ENCODE assay signal across 7 mouse cellular contexts in the genomic region with DNA sequence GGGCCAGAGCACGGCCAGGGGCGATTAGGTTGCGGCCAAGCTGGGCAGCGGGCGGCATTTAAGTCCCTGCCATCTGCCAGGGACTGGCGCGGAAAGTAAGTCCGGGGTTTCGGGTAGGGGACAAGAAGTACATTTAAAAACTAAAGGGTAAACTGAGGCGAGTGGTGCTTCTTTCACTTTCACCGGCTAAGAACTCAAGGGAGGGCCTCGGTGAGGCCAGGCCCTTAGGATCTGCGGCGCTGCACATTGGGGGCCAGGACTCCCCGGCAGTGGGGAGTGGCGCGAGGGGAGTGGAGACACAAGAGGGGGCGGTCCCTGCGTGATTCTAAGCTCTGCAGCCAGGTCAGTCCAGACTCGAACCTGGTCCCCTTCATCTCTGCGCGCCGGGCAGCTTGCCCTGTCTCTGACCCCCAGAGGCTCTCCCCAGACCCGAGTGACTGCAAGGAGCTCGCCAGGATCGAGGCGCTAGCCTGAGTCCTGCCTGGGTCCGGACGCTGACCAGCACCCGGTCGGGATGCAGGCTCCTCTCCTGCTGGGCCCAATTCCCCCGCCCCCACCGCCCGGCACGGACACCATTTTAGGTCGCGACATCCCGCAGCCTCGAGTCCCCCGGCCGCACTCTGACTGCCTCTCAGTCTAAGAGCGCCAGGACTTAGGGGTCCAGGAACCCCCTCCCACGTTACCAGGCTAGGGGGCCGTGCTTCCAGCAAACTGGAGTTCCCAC. TPM values are rescaled to one million over a fixed set of nuclear protein-coding genes. Genes with fewer than 3 reads are reported as not detected.
DNase-seq lines count a peak whose midpoint lies in the region; ATAC-seq and TF ChIP-seq lines count a peak whose summit lies in the region.

No protein-coding gene starts in this region.

- 1% methylated on average over 35 of the region's 44 CpGs for WGBS in embryonic facial prominence, embryonic 14.5 days
- under 1% methylated on average over 43 of the region's 44 CpGs for WGBS in heart, postnatal 0 days
- WGBS in macrophage (ENCODE audit: missing documents), result 5% methylated on average over 43 of the region's 44 CpGs

- peak overlapping the region; percentile 83 for H3K9ac ChIP-seq in MEL (ENCODE audit: control insufficient read depth, low read depth, low read length, poor library complexity, severe bottlenecking)
- peak overlapping the region; percentile 77 for H3K9ac ChIP-seq in embryonic facial prominence, embryonic 14.5 days (ENCODE audit: low read depth, low read length)
- H3K9ac ChIP-seq in heart, postnatal 0 days (replicated peaks; ENCODE audit: low read depth, low read length), result peak overlapping the region; percentile 77

- H3K4me3 ChIP-seq in MEL (ENCODE audit: control insufficient read depth in 1 of 2, insufficient read depth in 1 of 2, low read depth in 2 of 2, low read length in 2 of 2), result peak overlapping the region; percentile 64 to 71
- H3K4me3 ChIP-seq in embryonic facial prominence, embryonic 14.5 days (ENCODE audit: low read depth, low read length), result peak overlapping the region; percentile 67
- H3K4me3 ChIP-seq in heart, postnatal 0 days (ENCODE audit: low read depth, low read length), result peak overlapping the region; percentile 80
- H3K4me3 ChIP-seq in macrophage (ENCODE audit: inconsistent target), result peak overlapping the region; percentile 75

- no peak for ATAC-seq in embryonic facial prominence, embryonic 14.5 days (ENCODE audit: low read depth)
- no peak for ATAC-seq in heart, postnatal 0 days (ENCODE audit: insufficient read depth, low read depth)

- H3K27ac ChIP-seq in MEL (ENCODE audit: control insufficient read depth, low read depth, low read length), result peak overlapping the region; percentile 25; the same call in 1 of the 2 replicates
- peak overlapping the region; percentile 73 for H3K27ac ChIP-seq in embryonic facial prominence, embryonic 14.5 days (replicated peaks; ENCODE audit: low read depth, low read length)
- H3K27ac ChIP-seq in heart, postnatal 0 days (ENCODE audit: low read depth), result peak overlapping the region; percentile 94
- 0 out of 2 replicates have a peak overlapping the region, but pooled peaks have one; percentile 8 for H3K27ac ChIP-seq in macrophage

- no peak; a peak in 1 of 4 replicates for TF ChIP-seq EP300 in MEL (IDR thresholded peaks at IDR 0.05; ENCODE audit: low read depth in 1 of 2, low read length in 2 of 2)
- TF ChIP-seq EP300 in heart, postnatal 0 days (IDR thresholded peaks at IDR 0.05; ENCODE audit: low read depth), result no peak

- no peak for TF ChIP-seq CTCF in MEL (IDR thresholded peaks at IDR 0.05 in 2 of 3, conservative IDR thresholded peaks at IDR 0.05 in 1 of 3; ENCODE audit: control insufficient read depth in 1 of 3, insufficient read depth in 1 of 3, low read depth in 2 of 3, low read length in 3 of 3, poor library complexity in 1 of 3, severe bottlenecking in 1 of 3)
- 0 out of 2 replicates have a peak, but pooled peaks have one; percentile 2 for TF ChIP-seq CTCF in heart, postnatal 0 days (IDR thresholded peaks at IDR 0.05; ENCODE audit: low read depth)

- H3K36me3 ChIP-seq in MEL (ENCODE audit: control insufficient read depth in 1 of 2, insufficient read depth in 2 of 2, low read length in 2 of 2) (peaks cover 0 to 13% of the 10 kb centered on the region in 2 experiments; a peak in 3 of 4 replicates), macrophage (ENCODE audit: inconsistent target) (peaks cover 23% of the 10 kb centered on the region)
- peaks cover 27% of the 10 kb centered on the region for H3K36me3 ChIP-seq in embryonic facial prominence, embryonic 14.5 days (ENCODE audit: control insufficient read depth, insufficient read depth, low read length)
- peaks cover 25% of the 10 kb centered on the region for H3K36me3 ChIP-seq in heart, postnatal 0 days (replicated peaks; ENCODE audit: control insufficient read depth, insufficient read depth, low read length)

- peak; percentile 82 for DNase-seq in MEL (ENCODE audit: low read depth, low spot score)
- peak; percentile 72 for DNase-seq in adrenal gland, postnatal 10 days
- peak; percentile 63 for DNase-seq in embryonic facial prominence, embryonic 14.5 days (ENCODE audit: low spot score)
- DNase-seq in heart, postnatal 0 days (ENCODE audit: low spot score), result peak; percentile 40
- peak; percentile 75 to 84 for DNase-seq in kidney, postnatal 4 days
- DNase-seq in spleen, postnatal 14 days (ENCODE audit: low spot score in 2 of 2), result peak; percentile 31 to 42

- H3K79me2 ChIP-seq in MEL (ENCODE audit: control insufficient read depth, insufficient read depth, low read length, poor library complexity) (peaks cover 24% of the 10 kb centered on the region), macrophage (ENCODE audit: inconsistent target) (peaks cover 19% of the 10 kb centered on the region; the same call in 1 of the 2 replicates)

- no peaks in the 10 kb centered on the region for H3K9me3 ChIP-seq in MEL (replicated peaks; ENCODE audit: insufficient read depth, low read length)
- no peaks in the 10 kb centered on the region for H3K9me3 ChIP-seq in embryonic facial prominence, embryonic 14.5 days (ENCODE audit: control insufficient read depth, low read length)
- no peaks in the 10 kb centered on the region for H3K9me3 ChIP-seq in heart, postnatal 0 days (replicated peaks; ENCODE audit: control insufficient read depth, low read length)

- peaks cover 4 to 15% of the 10 kb centered on the region in 2 experiments for H3K4me1 ChIP-seq in MEL (ENCODE audit: control insufficient read depth in 1 of 2, insufficient read depth in 2 of 2, low read length in 2 of 2)
- peaks cover 13% of the 10 kb centered on the region for H3K4me1 ChIP-seq in embryonic facial prominence, embryonic 14.5 days (ENCODE audit: control insufficient read depth, insufficient read depth, low read length)
- H3K4me1 ChIP-seq in heart, postnatal 0 days (ENCODE audit: control insufficient read depth, insufficient read depth), result peaks cover 8% of the 10 kb centered on the region

- TF ChIP-seq RAD21 in MEL (IDR thresholded peaks at IDR 0.05; ENCODE audit: low read depth, low read length), result no peak

- no peaks in the 10 kb centered on the region for H3K27me3 ChIP-seq in MEL (ENCODE audit: control insufficient read depth in 1 of 2, insufficient read depth in 2 of 2, low read length in 2 of 2)
- H3K27me3 ChIP-seq in embryonic facial prominence, embryonic 14.5 days (replicated peaks; ENCODE audit: control insufficient read depth, insufficient read depth, low read length), result no peaks in the 10 kb centered on the region
- no peaks in the 10 kb centered on the region for H3K27me3 ChIP-seq in heart, postnatal 0 days (ENCODE audit: control insufficient read depth, insufficient read depth, low read length)

- H3K4me2 ChIP-seq in embryonic facial prominence, embryonic 14.5 days (ENCODE audit: low read depth, low read length), result peak overlapping the region; percentile 95
- peak overlapping the region; percentile 95 for H3K4me2 ChIP-seq in heart, postnatal 0 days (ENCODE audit: low read depth, low read length)

- 0 out of 4 replicates have a peak, but pooled peaks of 1 of the 2 experiments have one; percentile 2 for TF ChIP-seq POLR2A in MEL (IDR thresholded peaks at IDR 0.05; ENCODE audit: control insufficient read depth in 1 of 2, insufficient read depth in 1 of 2, low read depth in 1 of 2, low read length in 2 of 2, poor library complexity in 1 of 2)

RNA-seq across cellular contexts. Expression of a gene that starts 0.7 kb away (rescaled TPM):
- 14.5 and 16.2 TPM in 2 replicates for total RNA-seq in MEL (2012; rRNA removed)
- polyA plus RNA-seq in MEL (2012; ENCODE audit: insufficient read depth in 1 of 2, insufficient read length in 2 of 2, low read depth in 1 of 2, low replicate concordance in 2 of 2, missing spikeins in 1 of 2) (10 to 100 TPM in 1 of 2 experiments, not detected in 1; 36.6 TPM), macrophage (2018) (8.3 to 8.9 TPM (median 8.9 TPM) in 3 replicates)
- total RNA-seq in adrenal gland, postnatal 10 days (2021), result 10 to 100 TPM; 35.3 to 39.8 TPM
- polyA plus RNA-seq in embryonic facial prominence, embryonic 14.5 days (2014; fragmentation: Nextera tagmentation; extraction: Ambion mirVana), result 17.3 and 22.0 TPM in 2 replicates
- 15.0 and 28.5 TPM in 2 replicates for total RNA-seq in heart, postnatal 0 days (2014; rRNA removed; ENCODE audit: low replicate concordance)
- polyA plus RNA-seq in heart, postnatal 0 days (2015; fragmentation: Nextera tagmentation; extraction: Ambion mirVana), result 8.1 and 8.3 TPM in 2 replicates
- 10 to 100 TPM; 21.2 to 73.2 (median 38.5) TPM for total RNA-seq in macrophage (2018; cell fraction: chromatin; rRNA removed)
- total RNA-seq in macrophage (2018; cell fraction: cytosol; rRNA removed), result 10 to 100 TPM in 14 of 26 experiments, 1 to 10 TPM in 12; 5.1 to 16.3 (median 10.6) TPM
- total RNA-seq in macrophage (2018; cell fraction: nucleus; rRNA removed), result 10 to 100 TPM; 19.1 to 42.8 (median 33.2) TPM

RNA-seq across cellular contexts. Expression of a gene that starts 27.8 kb away (rescaled TPM):
- 631 and 709 TPM in 2 replicates for total RNA-seq in MEL (2012; rRNA removed)
- polyA plus RNA-seq in MEL (2012; ENCODE audit: insufficient read depth in 1 of 2, insufficient read length in 2 of 2, low read depth in 1 of 2, low replicate concordance in 2 of 2, missing spikeins in 1 of 2), result 100 to 1,000 TPM in 1 of 2 experiments, not detected in 1; 816 TPM
- total RNA-seq in adrenal gland, postnatal 10 days (2021), result 100 to 1,000 TPM; 206 to 221 TPM
- polyA plus RNA-seq in embryonic facial prominence, embryonic 14.5 days (2014; fragmentation: Nextera tagmentation; extraction: Ambion mirVana), result 234 and 252 TPM in 2 replicates
- 190 and 210 TPM in 2 replicates for total RNA-seq in heart, postnatal 0 days (2014; rRNA removed; ENCODE audit: low replicate concordance)
- 205 and 208 TPM in 2 replicates for polyA plus RNA-seq in heart, postnatal 0 days (2015; fragmentation: Nextera tagmentation; extraction: Ambion mirVana)
- total RNA-seq in macrophage (2018; cell fraction: chromatin; rRNA removed), result 100 to 1,000 TPM in 18 of 26 experiments, 10 to 100 TPM in 8; 60.3 to 149 (median 109) TPM
- total RNA-seq in macrophage (2018; cell fraction: cytosol; rRNA removed), result 100 to 1,000 TPM in 24 of 26 experiments, 10 to 100 TPM in 2; 95.5 to 160 (median 124) TPM
- 100 to 1,000 TPM in 6 of 26 experiments, 10 to 100 TPM in 20; 57.2 to 121 (median 87.1) TPM for total RNA-seq in macrophage (2018; cell fraction: nucleus; rRNA removed)
- 102 to 143 TPM (median 138 TPM) in 3 replicates for polyA plus RNA-seq in macrophage (2018)

RNA-seq across cellular contexts. Expression of a gene that starts 40.1 kb away (rescaled TPM):
- total RNA-seq in MEL (2012; rRNA removed), result 45.0 and 45.1 TPM in 2 replicates
- polyA plus RNA-seq in MEL (2012; ENCODE audit: insufficient read depth in 1 of 2, insufficient read length in 2 of 2, low read depth in 1 of 2, low replicate concordance in 2 of 2, missing spikeins in 1 of 2) (10 to 100 TPM in 1 of 2 experiments, not detected in 1; 56.7 TPM), macrophage (2018) (39.8 to 61.5 TPM (median 51.3 TPM) in 3 replicates)
- total RNA-seq in adrenal gland, postnatal 10 days (2021), result 10 to 100 TPM; 43.1 to 45.3 TPM
- 26.5 and 28.2 TPM in 2 replicates for polyA plus RNA-seq in embryonic facial prominence, embryonic 14.5 days (2014; fragmentation: Nextera tagmentation; extraction: Ambion mirVana)
- 44.4 and 47.2 TPM in 2 replicates for total RNA-seq in heart, postnatal 0 days (2014; rRNA removed; ENCODE audit: low replicate concordance)
- polyA plus RNA-seq in heart, postnatal 0 days (2015; fragmentation: Nextera tagmentation; extraction: Ambion mirVana), result 12.6 and 13.7 TPM in 2 replicates
- total RNA-seq in macrophage (2018; cell fraction: chromatin; rRNA removed), result 100 to 1,000 TPM in 2 of 26 experiments, 10 to 100 TPM in 24; 38.8 to 108 (median 58.8) TPM
- 10 to 100 TPM; 37.8 to 62.4 (median 51.1) TPM for total RNA-seq in macrophage (2018; cell fraction: cytosol; rRNA removed)
- total RNA-seq in macrophage (2018; cell fraction: nucleus; rRNA removed), result 10 to 100 TPM; 33.3 to 79.6 (median 41.8) TPM

Comparison
In these comparisons a context has a peak if more than half of its experiments do, and no peak if none do; other contexts are left out.
1. H3K27ac ChIP-seq: peak in every context shown above with its lines; median percentile 94 in heart, postnatal 0 days; 73 in embryonic facial prominence, embryonic 14.5 days; 25 in MEL; 8 in macrophage.